9 mouse cellular contexts compared by ENCODE assay signal in genomic region chr5:33668223-33668622, GRCm38 (mm10). TPM values are rescaled to one million over a fixed set of nuclear protein-coding genes. Genes with fewer than 3 reads are reported as not detected.
A peak's percentile ranks its signal among the peaks of the same experiment; 100 is the strongest.
DNase-seq lines count a peak whose midpoint lies in the region; ATAC-seq and TF ChIP-seq lines count a peak whose summit lies in the region.
"Had no signal": no experiment of that assay in that cellular context is flagged by ENCODE, and none has a peak within 500 bp of the region (broad histone marks: within the 10 kb centered on the region; RNA-seq: fewer than 3 reads in every experiment).

No protein-coding gene starts in this region.

- peaks cover 9% of the 10 kb centered on the region; the same call in 1 of the 2 replicates for H3K36me3 ChIP-seq in hindbrain, postnatal 0 days (ENCODE audit: insufficient read depth, low read length)
- peaks cover 19% of the 10 kb centered on the region for H3K36me3 ChIP-seq in hindbrain, embryonic 11.5 days (ENCODE audit: control insufficient read depth, insufficient read depth, low read length)

- H3K27ac ChIP-seq in hindbrain, postnatal 0 days, result no peak overlapping the region
- H3K27ac ChIP-seq in hindbrain, embryonic 11.5 days (ENCODE audit: low read depth, low read length), result no peak overlapping the region
- H3K27ac ChIP-seq: limb, embryonic 13.5 days had no signal

- H3K9me3 ChIP-seq in hindbrain, postnatal 0 days (ENCODE audit: low read length), result no peaks in the 10 kb centered on the region
- H3K9me3 ChIP-seq in hindbrain, embryonic 11.5 days (ENCODE audit: control insufficient read depth, low read length), result no peaks in the 10 kb centered on the region
- H3K9me3 ChIP-seq: limb, embryonic 13.5 days had no signal

- H3K27me3 ChIP-seq in hindbrain, postnatal 0 days (ENCODE audit: insufficient read depth, low read length), result no peaks in the 10 kb centered on the region
- no peaks in the 10 kb centered on the region for H3K27me3 ChIP-seq in hindbrain, embryonic 11.5 days (ENCODE audit: control insufficient read depth, insufficient read depth, low read length)
- H3K27me3 ChIP-seq: limb, embryonic 13.5 days had no signal

- no peaks in the 10 kb centered on the region for H3K4me1 ChIP-seq in hindbrain, postnatal 0 days (ENCODE audit: insufficient read depth, low read length)
- no peaks in the 10 kb centered on the region for H3K4me1 ChIP-seq in hindbrain, embryonic 11.5 days (replicated peaks; ENCODE audit: control insufficient read depth, insufficient read depth, low read length)
- H3K4me1 ChIP-seq: limb, embryonic 13.5 days had no signal

- no peak overlapping the region for H3K4me2 ChIP-seq in hindbrain, postnatal 0 days (ENCODE audit: low read depth, low read length)
- no peak overlapping the region for H3K4me2 ChIP-seq in hindbrain, embryonic 11.5 days (replicated peaks; ENCODE audit: low read depth, low read length)
- H3K4me2 ChIP-seq: limb, embryonic 13.5 days had no signal

- peak; percentile 55 for TF ChIP-seq CTCF in hindbrain, postnatal 0 days (IDR thresholded peaks at IDR 0.05; ENCODE audit: low read depth)

- no peak for ATAC-seq in hindbrain, postnatal 0 days
- ATAC-seq in hindbrain, embryonic 11.5 days (ENCODE audit: low FRiP score), result no peak
- peak; percentile 57 for ATAC-seq in CD4-positive, CD25-positive, alpha-beta regulatory T cell, adult 4 months

- H3K4me3 ChIP-seq in hindbrain, postnatal 0 days (ENCODE audit: low read length), result no peak overlapping the region
- no peak overlapping the region for H3K4me3 ChIP-seq in hindbrain, embryonic 11.5 days (ENCODE audit: low read depth, low read length)
- H3K4me3 ChIP-seq: limb, embryonic 13.5 days had no signal

- intact Hi-C loops in gastrocnemius, postnatal 36 days (cut with DNase I), result no loop called here

- no peak overlapping the region for H3K9ac ChIP-seq in hindbrain, postnatal 0 days (replicated peaks; ENCODE audit: low read length)
- no peak overlapping the region for H3K9ac ChIP-seq in hindbrain, embryonic 11.5 days (ENCODE audit: low read depth, low read length)
- H3K9ac ChIP-seq: limb, embryonic 13.5 days had no signal

- peak; percentile 68 for DNase-seq in hindbrain, postnatal 0 days (ENCODE audit: low spot score)
- no peak for DNase-seq in hindbrain, embryonic 11.5 days (ENCODE audit: low spot score)
- peak; percentile 58 for DNase-seq in adipocyte (ENCODE audit: low spot score)
- DNase-seq in lung, postnatal 36 days, result peak; percentile 44
- DNase-seq in gastrocnemius, adult 18-20 months (ENCODE audit: low spot score), result no peak
- DNase-seq in urinary bladder, postnatal 36 days (ENCODE audit: low spot score in 2 of 2), result no peak
- DNase-seq in gastrocnemius, postnatal 36 days, result no peak

RNA-seq across cellular contexts. Expression of gene Tmem129, which starts 10.0 kb away (rescaled TPM):
- 36.9 and 39.3 TPM in 2 replicates for total RNA-seq in hindbrain, postnatal 0 days (2014; rRNA removed)
- 22.0 and 23.6 TPM in 2 replicates for polyA plus RNA-seq in hindbrain, postnatal 0 days (2015; fragmentation: Nextera tagmentation; extraction: Ambion mirVana)
- polyA plus RNA-seq in hindbrain, embryonic 11.5 days (2014; fragmentation: Nextera tagmentation; extraction: Ambion mirVana), result 37.2 and 39.0 TPM in 2 replicates
- polyA plus RNA-seq in CD4-positive, CD25-positive, alpha-beta regulatory T cell, adult 4 months (2017; shearing (Covaris generic)), result 10 to 100 TPM; 33.7 to 42.9 TPM
- 1 to 10 TPM; 8.4 TPM for total RNA-seq in gastrocnemius, adult 18-20 months (2021)
- 1 to 10 TPM; 6.1 to 9.7 TPM for total RNA-seq in gastrocnemius, postnatal 36 days (2021)

RNA-seq across cellular contexts. Expression of gene Tacc3, which starts 10.3 kb away (rescaled TPM):
- total RNA-seq in hindbrain, postnatal 0 days (2014; rRNA removed), result 19.2 and 30.0 TPM in 2 replicates
- polyA plus RNA-seq in hindbrain, postnatal 0 days (2015; fragmentation: Nextera tagmentation; extraction: Ambion mirVana), result 39.0 and 49.1 TPM in 2 replicates
- polyA plus RNA-seq in hindbrain, embryonic 11.5 days (2014; fragmentation: Nextera tagmentation; extraction: Ambion mirVana), result 232 and 255 TPM in 2 replicates
- 10 to 100 TPM; 18.2 to 32.2 TPM for polyA plus RNA-seq in CD4-positive, CD25-positive, alpha-beta regulatory T cell, adult 4 months (2017; shearing (Covaris generic))
- 1 to 10 TPM; 1.3 to 1.7 TPM for total RNA-seq in gastrocnemius, adult 18-20 months (2021)
- 1 to 10 TPM; 1.6 to 3.1 TPM for total RNA-seq in gastrocnemius, postnatal 36 days (2021)

RNA-seq across cellular contexts. Expression of gene Slbp, which starts 15.8 kb away (rescaled TPM):
- total RNA-seq in hindbrain, postnatal 0 days (2014; rRNA removed), result 66.0 and 67.4 TPM in 2 replicates
- 128 and 132 TPM in 2 replicates for polyA plus RNA-seq in hindbrain, postnatal 0 days (2015; fragmentation: Nextera tagmentation; extraction: Ambion mirVana)
- 257 and 262 TPM in 2 replicates for polyA plus RNA-seq in hindbrain, embryonic 11.5 days (2014; fragmentation: Nextera tagmentation; extraction: Ambion mirVana)
- 100 to 1,000 TPM; 123 to 141 TPM for polyA plus RNA-seq in CD4-positive, CD25-positive, alpha-beta regulatory T cell, adult 4 months (2017; shearing (Covaris generic))
- total RNA-seq in gastrocnemius, adult 18-20 months (2021), result 1 to 10 TPM; 5.7 to 8.1 TPM
- 1 to 10 TPM; 7.4 to 7.6 TPM for total RNA-seq in gastrocnemius, postnatal 36 days (2021)

RNA-seq across cellular contexts. Expression of gene Gm9903, which starts 38.5 kb away (rescaled TPM):
- total RNA-seq in hindbrain, postnatal 0 days (2014; rRNA removed), result 0.89 and 2.1 TPM in 2 replicates
- 0.21 and 0.66 TPM in 2 replicates for polyA plus RNA-seq in hindbrain, postnatal 0 days (2015; fragmentation: Nextera tagmentation; extraction: Ambion mirVana)
- polyA plus RNA-seq in hindbrain, embryonic 11.5 days (2014; fragmentation: Nextera tagmentation; extraction: Ambion mirVana), result 0.66 and 0.94 TPM in 2 replicates
- polyA plus RNA-seq in CD4-positive, CD25-positive, alpha-beta regulatory T cell, adult 4 months (2017; shearing (Covaris generic)), result 1 to 10 TPM in 1 of 2 experiments, not detected in 1; 1.6 TPM
- total RNA-seq in gastrocnemius, adult 18-20 months (2021), result under 1 TPM; 0.34 to 0.38 TPM
- total RNA-seq in gastrocnemius, postnatal 36 days (2021), result under 1 TPM; 0.42 to 0.54 TPM

RNA-seq across cellular contexts. Expression of gene Fam53a, which starts 38.8 kb away (rescaled TPM):
- 22.9 and 48.1 TPM in 2 replicates for total RNA-seq in hindbrain, postnatal 0 days (2014; rRNA removed)
- 26.4 and 27.6 TPM in 2 replicates for polyA plus RNA-seq in hindbrain, postnatal 0 days (2015; fragmentation: Nextera tagmentation; extraction: Ambion mirVana)
- 50.3 and 52.3 TPM in 2 replicates for polyA plus RNA-seq in hindbrain, embryonic 11.5 days (2014; fragmentation: Nextera tagmentation; extraction: Ambion mirVana)
- 10 to 100 TPM; 19.9 to 23.5 TPM for polyA plus RNA-seq in CD4-positive, CD25-positive, alpha-beta regulatory T cell, adult 4 months (2017; shearing (Covaris generic))
- 10 to 100 TPM; 57.4 to 66.2 TPM for total RNA-seq in gastrocnemius, adult 18-20 months (2021)
- 10 to 100 TPM; 56.9 to 61.8 TPM for total RNA-seq in gastrocnemius, postnatal 36 days (2021)

Comparison
In these comparisons a context has a peak if more than half of its experiments do, and no peak if none do; other contexts are left out.
1. DNase-seq: peak in hindbrain, postnatal 0 days (single experiment), adipocyte (single experiment) and lung, postnatal 36 days (single experiment); none in hindbrain, embryonic 11.5 days (single experiment), gastrocnemius, adult 18-20 months (single experiment), urinary bladder, postnatal 36 days (0 of 2) and gastrocnemius, postnatal 36 days (0 of 2).